Mouse (Mus musculus): Measurements from ENCODE around the gene Mbd3. TPM values are rescaled to one million over a fixed set of nuclear protein-coding genes. Genes with fewer than 3 reads are reported as not detected.

Mbd3 gene
- polyA plus RNA-seq (2015; fragmentation: Nextera tagmentation; extraction: Ambion mirVana): 276 and 277 TPM in 2 replicates

GRCm38 (mm10) chr10:80399191-80399972, at the start of gene Mbd3:
TSS of gene Mbd3 (minus strand) at chr10:80399550.
- Histone ChIP-seq H3K36me3 (peaks cover 52% of the 10 kb centered on the region), H3K9ac (peak within 1 kb of the TSS; percentile 100)

GRCm38 (mm10) chr10:80445898-80446601, 46.7 kb upstream of the Mbd3 start:
- no peak overlapping the region for H3K4me2 ChIP-seq

More at GRCm38 (mm10) chr10:80399191-80399972, at the start of gene Mbd3:
- Histone ChIP-seq H3K27me3 (no peaks in the 10 kb centered on the region), H3K4me2 (peak within 1 kb of the TSS; percentile 92), H3K4me1 (peaks cover 29% of the 10 kb centered on the region), H3K9me3 (no peaks in the 10 kb centered on the region), H3K27ac (peak within 1 kb of the TSS; percentile 100), H3K4me3 (peak within 1 kb of the TSS; percentile 85)
- under 1% methylated on average over 58 of the region's 82 CpGs for WGBS
- ATAC-seq (ENCODE audit: borderline replicate concordance, extremely low read depth, low FRiP score, low TSS enrichment): peak; percentile 97

GRCm38 (mm10) chr10:80445052-80445451, 45.7 kb upstream of the Mbd3 start:
- Histone ChIP-seq H3K9me3 (no peaks in the 10 kb centered on the region), H3K36me3 (no peaks in the 10 kb centered on the region), H3K27me3 (peaks cover 24% of the 10 kb centered on the region), H3K27ac (no peak overlapping the region), H3K4me2 (no peak overlapping the region), H3K9ac (no peak overlapping the region), H3K4me3 (no peak overlapping the region), H3K4me1 (peaks cover 8% of the 10 kb centered on the region; the same call in 1 of the 2 replicates)
- no peak for ATAC-seq (ENCODE audit: borderline replicate concordance, extremely low read depth, low FRiP score, low TSS enrichment)
- 56% methylated on average over 1 of the region's 1 CpGs for WGBS

More at GRCm38 (mm10) chr10:80445898-80446601, 46.7 kb upstream of the Mbd3 start:
- no peaks in the 10 kb centered on the region for H3K36me3 ChIP-seq
- WGBS: 10% methylated on average over 26 of the region's 26 CpGs
- H3K4me1 ChIP-seq: peaks cover 8% of the 10 kb centered on the region; the same call in 1 of the 2 replicates
- no peaks in the 10 kb centered on the region for H3K9me3 ChIP-seq
- peak; percentile 64; the same call in 1 of the 2 replicates for ATAC-seq (ENCODE audit: borderline replicate concordance, extremely low read depth, low FRiP score, low TSS enrichment)
- no peak overlapping the region for H3K9ac ChIP-seq
- no peak overlapping the region for H3K27ac ChIP-seq
- H3K4me3 ChIP-seq: no peak overlapping the region
- H3K27me3 ChIP-seq: peaks cover 27% of the 10 kb centered on the region

GRCm38 (mm10) chr10:80444339-80445045, 45.1 kb upstream of the Mbd3 start:
- Histone ChIP-seq H3K27me3 (peaks cover 24% of the 10 kb centered on the region), H3K4me3 (no peak overlapping the region), H3K9me3 (no peaks in the 10 kb centered on the region), H3K4me1 (peaks cover 8% of the 10 kb centered on the region; the same call in 1 of the 2 replicates), H3K36me3 (no peaks in the 10 kb centered on the region), H3K27ac (no peak overlapping the region), H3K9ac (no peak overlapping the region), H3K4me2 (no peak overlapping the region)
- WGBS: 40% methylated on average over 5 of the region's 5 CpGs
- no peak for ATAC-seq (ENCODE audit: borderline replicate concordance, extremely low read depth, low FRiP score, low TSS enrichment)

- H3K4me2 ChIP-seq: no peak overlapping the region
- ATAC-seq (ENCODE audit: borderline replicate concordance, extremely low read depth, low FRiP score, low TSS enrichment): no peak
- peaks cover 17% of the 10 kb centered on the region for H3K27me3 ChIP-seq
- no peak overlapping the region for H3K4me3 ChIP-seq
- H3K9ac ChIP-seq: no peak overlapping the region
- no peaks in the 10 kb centered on the region for H3K36me3 ChIP-seq
- no peak overlapping the region for H3K27ac ChIP-seq
- no peaks in the 10 kb centered on the region for H3K9me3 ChIP-seq
- H3K4me1 ChIP-seq: peaks cover 8% of the 10 kb centered on the region; the same call in 1 of the 2 replicates
- 75% methylated on average over 7 of the region's 8 CpGs for WGBS
These were observed 44.4 kb upstream of the Mbd3 start for GRCm38 (mm10) chr10:80443575-80444278.

GRCm38 (mm10) chr10:80442989-80443388, 43.6 kb upstream of the Mbd3 start:
- no peak overlapping the region for H3K4me2 ChIP-seq
- H3K9me3 ChIP-seq: no peaks in the 10 kb centered on the region
- ATAC-seq (ENCODE audit: borderline replicate concordance, extremely low read depth, low FRiP score, low TSS enrichment): no peak
- no peak overlapping the region for H3K9ac ChIP-seq
- WGBS: 58% methylated on average over 2 of the region's 2 CpGs
- H3K4me3 ChIP-seq: no peak overlapping the region
- H3K27me3 ChIP-seq: peaks cover 9% of the 10 kb centered on the region
- H3K4me1 ChIP-seq: peaks cover 8% of the 10 kb centered on the region; the same call in 1 of the 2 replicates
- no peaks in the 10 kb centered on the region for H3K36me3 ChIP-seq
- H3K27ac ChIP-seq: no peak overlapping the region

- ATAC-seq (ENCODE audit: borderline replicate concordance, extremely low read depth, low FRiP score, low TSS enrichment): no peak
- H3K4me1 ChIP-seq: peaks cover 8% of the 10 kb centered on the region; the same call in 1 of the 2 replicates
- H3K9me3 ChIP-seq: no peaks in the 10 kb centered on the region
- no peak overlapping the region for H3K9ac ChIP-seq
- H3K4me3 ChIP-seq: no peak overlapping the region
- no peak overlapping the region for H3K4me2 ChIP-seq
- H3K27me3 ChIP-seq: no peaks in the 10 kb centered on the region
- WGBS: 54% methylated on average over 8 of the region's 8 CpGs
- H3K27ac ChIP-seq: no peak overlapping the region
- no peaks in the 10 kb centered on the region for H3K36me3 ChIP-seq
These were observed 42.2 kb upstream of the Mbd3 start for GRCm38 (mm10) chr10:80441598-80441997.

- Histone ChIP-seq H3K4me2 (no peak overlapping the region), H3K36me3 (no peaks in the 10 kb centered on the region), H3K27me3 (no peaks in the 10 kb centered on the region), H3K9me3 (no peaks in the 10 kb centered on the region), H3K27ac (no peak overlapping the region), H3K4me1 (peaks cover 21% of the 10 kb centered on the region), H3K4me3 (no peak overlapping the region), H3K9ac (no peak overlapping the region)
- no peak for ATAC-seq (ENCODE audit: borderline replicate concordance, extremely low read depth, low FRiP score, low TSS enrichment)
These were observed 40.7 kb upstream of the Mbd3 start for GRCm38 (mm10) chr10:80440031-80440430.

GRCm38 (mm10) chr10:80437973-80438372, 38.6 kb upstream of the Mbd3 start:
- Histone ChIP-seq H3K27ac (no peak overlapping the region), H3K27me3 (no peaks in the 10 kb centered on the region), H3K4me3 (no peak overlapping the region), H3K4me1 (peaks cover 13% of the 10 kb centered on the region), H3K36me3 (no peaks in the 10 kb centered on the region), H3K9ac (0 out of 2 replicates have a peak overlapping the region, but pooled peaks have one; percentile 7), H3K9me3 (no peaks in the 10 kb centered on the region), H3K4me2 (no peak overlapping the region)
- 34% methylated on average over 4 of the region's 4 CpGs for WGBS
- ATAC-seq (ENCODE audit: borderline replicate concordance, extremely low read depth, low FRiP score, low TSS enrichment): no peak

GRCm38 (mm10) chr10:80436276-80436675, 36.9 kb upstream of the Mbd3 start:
- no peaks in the 10 kb centered on the region for H3K9me3 ChIP-seq
- no peak overlapping the region for H3K9ac ChIP-seq
- peak overlapping the region; percentile 18; the same call in 1 of the 2 replicates for H3K27ac ChIP-seq
- 9% methylated on average over 9 of the region's 9 CpGs for WGBS
- peaks cover 22% of the 10 kb centered on the region for H3K4me1 ChIP-seq
- no peak for ATAC-seq (ENCODE audit: borderline replicate concordance, extremely low read depth, low FRiP score, low TSS enrichment)
- H3K4me2 ChIP-seq: 0 out of 2 replicates have a peak overlapping the region, but pooled peaks have one; percentile 8
- no peaks in the 10 kb centered on the region for H3K36me3 ChIP-seq
- no peaks in the 10 kb centered on the region for H3K27me3 ChIP-seq
- no peak overlapping the region for H3K4me3 ChIP-seq

GRCm38 (mm10) chr10:80435764-80436163, 36.4 kb upstream of the Mbd3 start:
- Histone ChIP-seq H3K27me3 (no peaks in the 10 kb centered on the region), H3K9ac (no peak overlapping the region), H3K27ac (peak overlapping the region; percentile 18; the same call in 1 of the 2 replicates), H3K4me2 (no peak overlapping the region; the same call in 1 of the 2 replicates), H3K4me1 (peaks cover 27% of the 10 kb centered on the region), H3K9me3 (no peaks in the 10 kb centered on the region), H3K36me3 (no peaks in the 10 kb centered on the region), H3K4me3 (no peak overlapping the region)
- no peak for ATAC-seq (ENCODE audit: borderline replicate concordance, extremely low read depth, low FRiP score, low TSS enrichment)
- WGBS: 33% methylated on average over 7 of the region's 7 CpGs
